Mouse (Mus musculus): Measurements from ENCODE around the gene Icam4.
"Not testable (repeated sequence)": the region's sequence is repeated elsewhere in the genome, so short reads cannot be mapped to it uniquely, and the experiment has no call there.

Gene Icam4

DNA sequence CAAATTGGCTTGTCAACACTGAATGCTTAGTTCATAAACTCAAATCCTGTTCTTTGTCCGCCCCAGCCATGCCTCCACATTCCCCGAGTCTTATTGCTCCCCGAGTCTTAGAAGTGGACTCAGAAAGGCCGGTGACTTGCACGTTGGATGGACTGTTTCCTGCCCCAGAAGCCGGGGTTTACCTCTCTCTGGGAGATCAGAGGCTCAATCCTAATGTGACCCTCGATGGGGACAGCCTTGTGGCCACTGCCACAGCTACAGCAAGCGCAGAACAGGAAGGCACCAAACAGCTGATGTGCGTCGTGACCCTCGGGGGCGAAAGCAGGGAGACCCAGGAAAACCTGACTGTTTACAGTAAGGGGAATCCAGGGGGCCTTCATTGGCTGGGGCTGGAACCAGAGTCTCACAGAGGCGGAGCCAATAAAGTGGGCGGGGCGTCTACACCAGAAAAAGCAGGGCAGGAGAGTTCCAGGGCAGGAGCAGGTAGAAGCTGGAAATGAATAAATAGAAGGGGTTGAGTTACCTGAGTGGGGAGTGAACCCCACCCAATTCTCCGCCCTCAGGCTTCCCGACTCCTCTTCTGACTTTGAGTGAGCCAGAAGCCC, 5.4 kb downstream of the Icam4 start:
- DNase-seq (ENCODE audit: low spot score): no peak

GRCm38 (mm10) chr9:21035586-21035985, 6.4 kb downstream of the Icam4 start:
- DNase-seq (ENCODE audit: low spot score): no peak

GRCm38 (mm10) chr9:21036161-21036560, 7.0 kb downstream of the Icam4 start:
- DNase-seq (ENCODE audit: low spot score): no peak

DNA sequence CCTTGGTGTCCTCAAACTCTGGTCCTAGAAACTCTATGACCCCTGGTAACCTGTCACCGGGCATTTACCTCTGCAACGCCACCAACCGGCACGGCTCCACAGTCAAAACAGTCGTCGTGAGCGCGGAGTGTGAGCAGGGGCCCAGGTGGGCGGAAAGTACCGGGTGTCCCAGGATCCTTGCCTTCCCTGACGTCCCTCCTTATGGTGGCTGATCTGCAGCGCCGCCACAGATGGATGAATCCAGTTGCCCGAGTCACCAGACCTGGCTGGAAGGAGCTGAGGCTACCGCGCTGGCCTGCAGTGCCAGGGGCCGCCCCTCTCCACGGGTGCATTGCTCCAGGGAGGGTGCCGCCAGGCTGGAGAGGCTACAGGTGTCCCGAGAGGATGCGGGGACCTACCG, 7.5 kb downstream of the Icam4 start:
- DNase-seq (ENCODE audit: low spot score): no peak

- no peak for DNase-seq (ENCODE audit: low spot score)
Observed at GRCm38 (mm10) chr9:21037481-21037891, 8.3 kb downstream of the Icam4 start.

- no peak for DNase-seq (ENCODE audit: low spot score)
Observed at GRCm38 (mm10) chr9:21039779-21040178, 10.6 kb downstream of the Icam4 start.

GRCm38 (mm10) chr9:21041308-21041707, 12.1 kb downstream of the Icam4 start:
- no peak for DNase-seq (ENCODE audit: low spot score)

GRCm38 (mm10) chr9:21043563-21043962, 14.4 kb downstream of the Icam4 start:
- DNase-seq (ENCODE audit: low spot score): no peak

DNA sequence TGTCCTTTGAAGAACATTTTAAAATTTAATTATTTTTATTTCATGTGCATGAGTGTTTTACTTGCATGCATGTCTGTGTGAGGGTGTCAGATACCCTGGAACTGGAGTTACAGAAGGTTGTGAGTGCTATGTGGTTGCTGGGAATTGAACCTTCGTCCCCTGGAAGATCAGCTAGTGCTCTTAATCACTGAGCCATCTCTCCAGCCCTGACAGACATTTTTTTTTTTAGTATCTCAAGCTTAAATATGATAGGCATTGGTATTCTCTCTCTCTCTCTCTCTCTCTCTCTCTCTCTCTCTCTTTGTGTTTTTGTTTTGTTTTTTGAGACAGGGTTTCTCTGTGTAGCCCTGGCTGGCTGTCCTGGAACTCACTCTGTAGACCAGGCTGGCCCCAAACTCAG, 15.6 kb downstream of the Icam4 start:
- not testable (repeated sequence) for DNase-seq (ENCODE audit: low spot score)

GRCm38 (mm10) chr9:21045235-21045634, 16.1 kb downstream of the Icam4 start:
- DNase-seq (ENCODE audit: low spot score): no peak

- no peak for DNase-seq (ENCODE audit: low spot score)
Observed at GRCm38 (mm10) chr9:21051578-21051977, 22.4 kb downstream of the Icam4 start.

GRCm38 (mm10) chr9:21062928-21063327, 33.8 kb downstream of the Icam4 start:
- DNase-seq (ENCODE audit: low spot score): peak; percentile 68

DNA sequence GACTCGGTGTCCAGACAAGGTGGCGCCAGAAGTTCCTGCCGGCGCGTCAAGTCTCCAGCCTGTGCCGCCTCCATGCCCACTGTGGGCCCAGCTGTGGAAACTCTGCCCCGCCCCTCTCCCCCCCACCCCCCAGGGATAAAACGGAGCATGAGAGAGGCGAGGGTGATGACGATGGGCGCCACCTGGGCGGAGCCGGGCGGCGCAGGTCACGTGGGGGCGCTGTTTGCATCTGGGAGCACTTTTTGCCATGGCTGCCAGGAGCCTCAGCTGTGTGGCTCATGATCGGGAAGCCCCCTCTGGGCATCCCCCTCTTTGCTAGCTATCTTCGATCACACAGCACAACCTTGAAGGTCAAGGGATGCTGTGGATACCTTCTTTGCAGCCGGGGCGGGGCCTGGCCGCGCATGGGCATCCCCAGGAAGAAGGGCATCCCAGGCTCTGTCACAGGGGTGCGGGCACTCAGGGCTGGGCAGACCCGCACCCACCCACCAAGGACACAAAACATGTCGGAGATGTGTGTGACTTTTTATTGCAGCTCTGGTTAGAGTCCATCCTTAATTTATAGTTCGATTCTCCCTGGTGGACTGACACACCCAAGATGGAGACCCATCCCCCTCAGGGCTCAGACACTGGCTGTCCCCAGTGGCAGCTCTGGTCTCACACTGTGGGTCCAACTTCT, 38.0 kb downstream of the Icam4 start, which contains the start of gene Zglp1:
Gene Zglp1 (minus strand): TSS at position 88 of the 679 bp plus-strand sequence.
- no peak for DNase-seq (ENCODE audit: low spot score)

- no peak for DNase-seq (ENCODE audit: low spot score)
Observed at GRCm38 (mm10) chr9:21072641-21073040, 43.5 kb downstream of the Icam4 start.

DNA sequence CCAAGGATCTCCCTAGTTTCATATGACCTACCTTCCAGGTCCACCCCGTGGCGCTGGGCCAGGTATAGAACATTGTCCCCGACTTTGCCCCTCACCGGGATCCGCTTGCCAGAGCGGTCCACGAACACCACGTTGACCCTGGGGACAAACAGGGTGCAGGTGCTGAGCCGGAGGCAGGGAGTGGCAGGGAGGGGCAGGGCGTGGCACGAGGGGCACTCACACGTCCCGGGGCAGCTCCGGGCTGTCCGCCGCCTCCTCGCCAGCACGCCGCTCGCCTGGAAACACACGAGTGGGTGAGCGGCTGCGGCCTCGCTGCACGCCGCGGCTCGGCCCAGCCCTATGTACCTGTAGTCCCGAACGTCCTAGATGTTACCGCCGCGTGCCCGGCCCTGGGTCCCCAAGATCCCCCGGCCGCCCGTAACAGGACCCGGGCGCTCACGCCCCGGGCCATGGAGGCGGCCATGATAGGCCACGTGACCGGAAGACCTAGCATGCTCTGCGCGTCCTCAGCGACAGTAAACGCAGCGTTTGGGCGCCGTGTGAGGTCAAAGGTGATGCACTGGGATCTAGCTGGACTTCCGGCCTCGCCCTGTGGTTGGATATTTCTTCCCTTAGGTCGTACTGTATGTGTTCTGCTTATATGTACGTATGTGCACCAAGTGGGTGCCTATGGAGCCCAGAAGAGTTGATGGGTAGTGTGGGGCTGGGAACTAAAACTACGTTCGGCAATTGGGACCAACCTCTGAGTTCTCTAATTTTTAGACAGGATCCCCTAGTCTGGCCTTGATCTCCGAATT, 44.1 kb downstream of the Icam4 start, which contains the start of the genes Gm49373 and Fdx1l:
Gene Gm49373 (minus strand): TSS at position 53 of the 797 bp plus-strand sequence.
Gene Fdx1l (minus strand): TSS at position 571 of the 797 bp plus-strand sequence.
- peak; percentile 91 for DNase-seq (ENCODE audit: low spot score)

DNA sequence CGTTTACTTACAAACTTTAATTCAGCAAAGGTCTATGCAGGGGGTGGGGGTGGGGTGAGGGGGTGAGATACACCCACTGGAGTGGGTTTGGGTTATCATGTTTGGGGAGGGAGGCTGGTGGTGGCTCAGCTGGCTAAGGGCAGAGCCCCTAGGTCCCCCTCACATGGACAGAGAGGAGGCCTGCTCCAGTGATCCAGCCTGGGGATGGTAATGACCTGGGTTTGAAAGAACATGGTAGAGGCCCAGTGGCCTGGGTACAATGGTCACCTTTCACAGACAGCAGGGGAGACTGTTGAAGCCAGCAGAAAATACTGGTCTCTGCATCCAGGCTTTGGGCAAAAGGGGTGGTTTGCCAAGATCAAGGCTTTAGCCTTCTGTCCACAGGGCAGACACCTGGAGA, 45.0 kb downstream of the Icam4 start:
- no peak for DNase-seq (ENCODE audit: low spot score)

DNA sequence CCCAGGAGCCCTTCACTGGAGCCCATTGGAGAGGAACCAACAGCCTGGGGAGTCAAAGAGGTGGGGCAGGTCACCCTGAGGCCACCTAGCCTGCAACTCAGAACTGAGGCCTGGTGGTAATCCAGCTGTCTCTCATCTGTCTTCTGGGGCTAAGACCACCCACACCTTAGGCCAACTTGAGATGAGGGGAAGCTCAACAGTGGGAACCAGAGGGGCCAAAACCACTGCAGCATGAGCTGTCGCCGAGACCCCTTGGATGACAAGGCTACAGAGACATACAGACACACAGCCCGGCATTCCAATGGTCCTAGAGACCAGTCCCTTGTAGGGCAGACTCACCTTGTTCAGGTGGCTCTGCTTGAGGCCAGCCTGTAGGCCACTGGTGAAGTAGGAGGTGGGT, 46.5 kb downstream of the Icam4 start:
- DNase-seq (ENCODE audit: low spot score): no peak

Data from yolk sac, embryonic 10.5 days (tissue).